Mouse (Mus musculus) small intestine, adult 2 months (tissue): ENCODE measurements around the gene Tshb. TPM values are rescaled to one million over a fixed set of nuclear protein-coding genes. Genes with fewer than 3 reads are reported as not detected.

Experiments
- H3K27ac ChIP-seq: fragments of 200-500 bp; 2 replicates; pipeline ENCODE4 v1.5.1; 2012; ENCODE audit warnings: low read depth, low read length, control low read depth, inconsistent platforms; ENCODE audit not compliant: insufficient read depth
- H3K27me3 ChIP-seq: fragments of 200-500 bp; 2 replicates; pipeline ENCODE4 v1.6.1; 2012; ENCODE audit warnings: mild to moderate bottlenecking, moderate library complexity, low read length, inconsistent platforms; ENCODE audit not compliant: control insufficient read depth, insufficient read depth
- H3K36me3 ChIP-seq: fragments of 200-500 bp; 2 replicates; pipeline ENCODE4 v1.6.1; 2012; ENCODE audit warnings: mild to moderate bottlenecking, low read length, control low read depth, inconsistent platforms; ENCODE audit not compliant: control insufficient read depth, insufficient read depth
- H3K4me1 ChIP-seq: fragments of 200-500 bp; 2 replicates; pipeline ENCODE4 v1.6.1; 2012; ENCODE audit warnings: low read length, inconsistent platforms, mixed read lengths; ENCODE audit not compliant: control insufficient read depth, insufficient read depth, insufficient read length
- H3K4me3 ChIP-seq: fragments of 200-500 bp; 2 replicates; pipeline ENCODE4 v1.5.1; 2012; ENCODE audit warnings: low read depth, mild to moderate bottlenecking, control low read depth, inconsistent platforms, low read length, moderate library complexity
- CTCF ChIP-seq: fragments of 200-500 bp; IDR thresholded peaks from 2 replicates; pipeline ENCODE4 v1.5.1; 2012; ENCODE audit warnings: low read depth, mild to moderate bottlenecking, control low read depth, inconsistent platforms, low read length, moderate library complexity, mixed read lengths; ENCODE audit not compliant: insufficient replicate concordance, insufficient read length; ENCODE audit errors: extremely low read depth
- POLR2A ChIP-seq: fragments of 200-500 bp; IDR thresholded peaks from 2 replicates; pipeline ENCODE4 v1.6.1; 2012; ENCODE audit warnings: low read depth, mild to moderate bottlenecking, control low read depth, inconsistent platforms, low read length, moderate library complexity
- WGBS: fragments of 180-500 bp; shearing (Covaris S2); methylation state at CpG from one replicate; pipeline ENCODE4 v1.1.7; 2018; 5-methylcytosine and 5-hydroxymethylcytosine counted together
- polyA plus RNA-seq: library from polyadenylated mRNA; depleted of rRNA; stranded (reverse); fragments of >200 nt; gene quantifications from 2 replicates; pipeline ENCODE4 v1.2.3, GENCODE M21; 2012

Gene Tshb
- polyA plus RNA-seq, 1 experiment, result not detected

- WGBS, result 84% methylated on average over 6 of the region's 6 CpGs
- Histone ChIP-seq H3K27me3 (no peaks in the 10 kb centered on the region), H3K36me3 (no peaks in the 10 kb centered on the region), H3K27ac (no peak overlapping the region), H3K4me1 (peaks cover 2% of the 10 kb centered on the region; the same call in 1 of the 2 replicates), H3K4me3 (no peak overlapping the region)
- TF ChIP-seq POLR2A (no peak), CTCF (no peak)
Observed at GRCm38 (mm10) chr3:102757019-102757418, 25.5 kb downstream of the Tshb start.

- WGBS, result 0% methylated on average over 1 of the region's 1 CpGs
- Histone ChIP-seq H3K36me3 (no peaks in the 10 kb centered on the region), H3K27ac (no peak overlapping the region), H3K4me3 (no peak overlapping the region), H3K27me3 (no peaks in the 10 kb centered on the region), H3K4me1 (peaks cover 2% of the 10 kb centered on the region; the same call in 1 of the 2 replicates)
- TF ChIP-seq CTCF, result no peak
- no peak for TF ChIP-seq POLR2A
Observed at GRCm38 (mm10) chr3:102755801-102756200, 26.7 kb downstream of the Tshb start.

GRCm38 (mm10) chr3:102752457-102752856, 30.1 kb downstream of the Tshb start:
- no peaks in the 10 kb centered on the region for H3K36me3 ChIP-seq
- H3K27ac ChIP-seq, result no peak overlapping the region
- 45% methylated on average over 5 of the region's 5 CpGs for WGBS
- TF ChIP-seq CTCF (no peak), POLR2A (no peak)
- H3K4me1 ChIP-seq, result peaks cover 2% of the 10 kb centered on the region; the same call in 1 of the 2 replicates
- no peaks in the 10 kb centered on the region for H3K27me3 ChIP-seq
- no peak overlapping the region for H3K4me3 ChIP-seq

GRCm38 (mm10) chr3:102752053-102752452, 30.5 kb downstream of the Tshb start:
- 90% methylated on average over 4 of the region's 4 CpGs for WGBS
- no peak overlapping the region for H3K4me3 ChIP-seq
- no peaks in the 10 kb centered on the region for H3K27me3 ChIP-seq
- no peaks in the 10 kb centered on the region for H3K36me3 ChIP-seq
- no peak overlapping the region for H3K27ac ChIP-seq
- no peak for TF ChIP-seq CTCF
- TF ChIP-seq POLR2A, result no peak
- peaks cover 2% of the 10 kb centered on the region; the same call in 1 of the 2 replicates for H3K4me1 ChIP-seq

- Histone ChIP-seq H3K4me1 (peaks cover 2% of the 10 kb centered on the region; the same call in 1 of the 2 replicates), H3K27ac (no peak overlapping the region), H3K36me3 (no peaks in the 10 kb centered on the region), H3K27me3 (no peaks in the 10 kb centered on the region), H3K4me3 (no peak overlapping the region)
- TF ChIP-seq POLR2A, result no peak
- no peak for TF ChIP-seq CTCF
- WGBS, result 86% methylated on average over 3 of the region's 3 CpGs
Observed at GRCm38 (mm10) chr3:102751536-102751935, 31.0 kb downstream of the Tshb start.

- no peak for TF ChIP-seq POLR2A
- TF ChIP-seq CTCF, result no peak
- Histone ChIP-seq H3K27me3 (no peaks in the 10 kb centered on the region), H3K4me1 (peaks cover 2% of the 10 kb centered on the region; the same call in 1 of the 2 replicates), H3K4me3 (no peak overlapping the region), H3K27ac (no peak overlapping the region), H3K36me3 (no peaks in the 10 kb centered on the region)
- whole genome bisulfite sequencing, result 77% methylated on average over 5 of the region's 5 CpGs
Observed at GRCm38 (mm10) chr3:102751136-102751535, 31.4 kb downstream of the Tshb start.

GRCm38 (mm10) chr3:102748686-102749085, 33.8 kb downstream of the Tshb start:
- H3K4me3 ChIP-seq, result no peak overlapping the region
- H3K36me3 ChIP-seq, result no peaks in the 10 kb centered on the region
- no peaks in the 10 kb centered on the region for H3K27me3 ChIP-seq
- H3K27ac ChIP-seq, result no peak overlapping the region
- TF ChIP-seq CTCF (no peak), POLR2A (no peak)
- no peaks in the 10 kb centered on the region for H3K4me1 ChIP-seq
- WGBS, result 77% methylated on average over 5 of the region's 5 CpGs

- Histone ChIP-seq H3K4me3 (no peak overlapping the region), H3K36me3 (no peaks in the 10 kb centered on the region), H3K27ac (no peak overlapping the region), H3K27me3 (no peaks in the 10 kb centered on the region), H3K4me1 (no peaks in the 10 kb centered on the region)
- 63% methylated on average over 3 of the region's 3 CpGs for WGBS
- TF ChIP-seq CTCF, result no peak
- TF ChIP-seq POLR2A, result no peak
Observed at GRCm38 (mm10) chr3:102748038-102748437, 34.5 kb downstream of the Tshb start.
